Mouse (Mus musculus): ENCODE measurements around the gene Olfr1174-ps.

Gene Olfr1174-ps

GRCm38 (mm10) chr2:88315035-88315434, at the start of gene Olfr1174-ps:
Olfr1174-ps (minus strand) TSS chr2:88315135.
- no peak for DNase-seq (ENCODE audit: low spot score)

GRCm38 (mm10) chr2:88356304-88356703, 41.4 kb upstream of the Olfr1174-ps start:
- DNase-seq (ENCODE audit: low spot score), result peak; percentile 19

GRCm38 (mm10) chr2:88346392-88346791, 31.5 kb upstream of the Olfr1174-ps start, which contains the start of gene Olfr1177-ps:
Olfr1177-ps (minus strand) TSS chr2:88346492.
- no peak for DNase-seq (ENCODE audit: low spot score)

GRCm38 (mm10) chr2:88336421-88336820, 21.5 kb upstream of the Olfr1174-ps start, which contains the start of gene Olfr1176:
Olfr1176 (plus strand) TSS chr2:88336721.
- DNase-seq (ENCODE audit: low spot score), result no peak

- no peak for DNase-seq (ENCODE audit: low spot score)
These were observed 12.2 kb upstream of the Olfr1174-ps start, which contains the start of gene Olfr1175-ps for GRCm38 (mm10) chr2:88327115-88327514. Olfr1175-ps (minus strand) TSS chr2:88327215.

GRCm38 (mm10) chr2:88279775-88280174, 35.2 kb downstream of the Olfr1174-ps start, which contains the start of gene Olfr1173:
Olfr1173 (minus strand) TSS chr2:88279875.
- DNase-seq (ENCODE audit: low spot score), result no peak
